10 mouse cellular contexts compared by ENCODE assay signal in genomic region chr4:132926520-132926919, GRCm38 (mm10). TPM values are rescaled to one million over a fixed set of nuclear protein-coding genes. Genes with fewer than 3 reads are reported as not detected.
A peak's percentile ranks its signal among the peaks of the same experiment; 100 is the strongest.
DNase-seq lines count a peak whose midpoint lies in the region; TF ChIP-seq lines count a peak whose summit lies in the region.
"Not testable (repeated sequence)": the region's sequence is repeated elsewhere in the genome, so short reads cannot be mapped to it uniquely, and the experiment has no call there.
"Had no signal": no experiment of that assay in that cellular context is flagged by ENCODE, and none has a peak within 500 bp of the region (broad histone marks: within the 10 kb centered on the region; RNA-seq: fewer than 3 reads in every experiment).

No protein-coding gene starts in this region.

- not testable (repeated sequence) for TF ChIP-seq RAD21 in MEL (IDR thresholded peaks at IDR 0.05; ENCODE audit: low read depth, low read length)

- peaks cover 18 to 19% of the 10 kb centered on the region in 2 experiments for H3K27me3 ChIP-seq in MEL (ENCODE audit: control insufficient read depth in 1 of 2, insufficient read depth in 2 of 2, low read length in 2 of 2)

- DNase-seq in 416B (ENCODE audit: low read depth) (peak; percentile 27), MEL (ENCODE audit: low read depth, low spot score) (peak; percentile 19)
- DNase-seq in kidney, adult 11 months, result peak; percentile 68
- DNase-seq in kidney, adult 8-10 months, result peak; percentile 59 to 63
- peak; percentile 28 to 77 for DNase-seq in kidney, postnatal 25 days
- peak; percentile 50 for DNase-seq in thymus, postnatal 14 days
- DNase-seq in yolk sac, embryonic 10.5 days (ENCODE audit: low spot score), result peak; percentile 51

- not testable (repeated sequence) for TF ChIP-seq EP300 in MEL (IDR thresholded peaks at IDR 0.05; ENCODE audit: low read depth in 1 of 2, low read length in 2 of 2)

- not testable (repeated sequence) for H3K4me3 ChIP-seq in MEL (ENCODE audit: control insufficient read depth in 1 of 2, insufficient read depth in 1 of 2, low read depth in 2 of 2, low read length in 2 of 2)

- not testable (repeated sequence) for H3K36me3 ChIP-seq in MEL (ENCODE audit: control insufficient read depth in 1 of 2, insufficient read depth in 2 of 2, low read length in 2 of 2)

- not testable (repeated sequence) for H3K27ac ChIP-seq in MEL (ENCODE audit: control insufficient read depth, low read depth, low read length)

- not testable (repeated sequence) for H3K9ac ChIP-seq in MEL (ENCODE audit: control insufficient read depth, low read depth, low read length, poor library complexity, severe bottlenecking)

- TF ChIP-seq CTCF in MEL (IDR thresholded peaks at IDR 0.05 in 2 of 3, conservative IDR thresholded peaks at IDR 0.05 in 1 of 3; ENCODE audit: control insufficient read depth in 1 of 3, insufficient read depth in 1 of 3, low read depth in 2 of 3, low read length in 3 of 3, poor library complexity in 1 of 3, severe bottlenecking in 1 of 3), result not testable (repeated sequence)

- H3K79me2 ChIP-seq in MEL (ENCODE audit: control insufficient read depth, insufficient read depth, low read length, poor library complexity), result not testable (repeated sequence)

- not testable (repeated sequence) for H3K4me1 ChIP-seq in MEL (ENCODE audit: control insufficient read depth in 1 of 2, insufficient read depth in 2 of 2, low read length in 2 of 2)

- H3K9me3 ChIP-seq in MEL (replicated peaks; ENCODE audit: insufficient read depth, low read length), result not testable (repeated sequence)

- not testable (repeated sequence) for TF ChIP-seq POLR2A in MEL (IDR thresholded peaks at IDR 0.05; ENCODE audit: control insufficient read depth in 1 of 2, insufficient read depth in 1 of 2, low read depth in 1 of 2, low read length in 2 of 2, poor library complexity in 1 of 2)

TF ChIP-seq in MEL, 35 proteins besides CTCF, POLR2A, EP300 and RAD21:
- peak; percentile 62 for TF ChIP-seq TBP (IDR thresholded peaks at IDR 0.05; ENCODE audit: low read depth, low read length)

RNA-seq across cellular contexts. Expression of gene Fam76a, which starts 4.2 kb away (rescaled TPM):
- total RNA-seq in MEL (2012; rRNA removed), result 7.5 and 8.4 TPM in 2 replicates
- polyA plus RNA-seq in MEL (2012; ENCODE audit: insufficient read depth in 1 of 2, insufficient read length in 2 of 2, low read depth in 1 of 2, low replicate concordance in 2 of 2, missing spikeins in 1 of 2), result 10 to 100 TPM in 1 of 2 experiments, not detected in 1; 15.4 TPM

RNA-seq across cellular contexts. Expression of gene Stx12, which starts 42.2 kb away (rescaled TPM):
- 16.3 and 16.8 TPM in 2 replicates for total RNA-seq in MEL (2012; rRNA removed)
- 10 to 100 TPM in 1 of 2 experiments, not detected in 1; 22.0 TPM for polyA plus RNA-seq in MEL (2012; ENCODE audit: insufficient read depth in 1 of 2, insufficient read length in 2 of 2, low read depth in 1 of 2, low replicate concordance in 2 of 2, missing spikeins in 1 of 2)

RNA-seq across cellular contexts. Expression of gene Fgr, which starts 47.4 kb away (rescaled TPM):
- not detected in 2 replicates for total RNA-seq in MEL (2012; rRNA removed)
- not detected for polyA plus RNA-seq in MEL (2012; ENCODE audit: insufficient read depth in 1 of 2, insufficient read length in 2 of 2, low read depth in 1 of 2, low replicate concordance in 2 of 2, missing spikeins in 1 of 2)
- polyA plus RNA-seq: forebrain, embryonic 13.5 days; forebrain, embryonic 16.5 days; Patski had no signal
